Mouse (Mus musculus): Measurements from ENCODE around the gene Dzank1.
A peak's percentile ranks its signal among the peaks of the same experiment; 100 is the strongest.

Dzank1 gene

GRCm38 (mm10) chr2:144465876-144466575, 61.2 kb downstream of the Dzank1 start:
- DNase-seq (ENCODE audit: low spot score) = no peak

GRCm38 (mm10) chr2:144464799-144465760, 62.1 kb downstream of the Dzank1 start:
- no peak for DNase-seq (ENCODE audit: low spot score)

GRCm38 (mm10) chr2:144464182-144464581, 63.0 kb downstream of the Dzank1 start:
- DNase-seq (ENCODE audit: low spot score) = no peak

GRCm38 (mm10) chr2:144458975-144459754, 68.0 kb downstream of the Dzank1 start:
- DNase-seq (ENCODE audit: low spot score) = peak; percentile 81

GRCm38 (mm10) chr2:144458355-144458754, 68.9 kb downstream of the Dzank1 start:
- DNase-seq (ENCODE audit: low spot score) = no peak

- DNase-seq (ENCODE audit: low spot score) = peak; percentile 87
These were observed 74.7 kb downstream of the Dzank1 start for GRCm38 (mm10) chr2:144452364-144453008.

GRCm38 (mm10) chr2:144450378-144450777, 76.8 kb downstream of the Dzank1 start:
- no peak for DNase-seq (ENCODE audit: low spot score)

GRCm38 (mm10) chr2:144446360-144446999, 80.7 kb downstream of the Dzank1 start:
- DNase-seq (ENCODE audit: low spot score) = no peak

- no peak for DNase-seq (ENCODE audit: low spot score)
These were observed 85.8 kb downstream of the Dzank1 start for GRCm38 (mm10) chr2:144441386-144441915.

GRCm38 (mm10) chr2:144439191-144439700, 88.0 kb downstream of the Dzank1 start:
- no peak for DNase-seq (ENCODE audit: low spot score)

GRCm38 (mm10) chr2:144438424-144438823, 88.8 kb downstream of the Dzank1 start:
- peak; percentile 11 for DNase-seq (ENCODE audit: low spot score)

GRCm38 (mm10) chr2:144435679-144436078, 91.5 kb downstream of the Dzank1 start:
- DNase-seq (ENCODE audit: low spot score) = no peak

GRCm38 (mm10) chr2:144431286-144431825, 95.9 kb downstream of the Dzank1 start:
- DNase-seq (ENCODE audit: low spot score) = no peak

- DNase-seq (ENCODE audit: low spot score) = no peak
These were observed 98.0 kb downstream of the Dzank1 start for GRCm38 (mm10) chr2:144429171-144429570.

- DNase-seq (ENCODE audit: low spot score) = no peak
These were observed 98.6 kb downstream of the Dzank1 start for GRCm38 (mm10) chr2:144428659-144429058.

GRCm38 (mm10) chr2:144427852-144428251, 99.4 kb downstream of the Dzank1 start:
- DNase-seq (ENCODE audit: low spot score) = no peak

- no peak for DNase-seq (ENCODE audit: low spot score)
These were observed 101.5 kb downstream of the Dzank1 start for GRCm38 (mm10) chr2:144425761-144426160.

- DNase-seq (ENCODE audit: low spot score) = no peak
These were observed 105.0 kb downstream of the Dzank1 start for GRCm38 (mm10) chr2:144422094-144422675.

Data from retina, embryonic 14.5 days (tissue).